Mouse (Mus musculus): ENCODE results near the gene Ccdc80. TPM values are rescaled to one million over a fixed set of nuclear protein-coding genes. Genes with fewer than 3 reads are reported as not detected.

Gene Ccdc80
- polyA plus RNA-seq (2015; fragmentation: Nextera tagmentation; extraction: Ambion mirVana), result 4.4 and 5.1 TPM in 2 replicates

GRCm38 (mm10) chr16:45093137-45093731, at the start of gene Ccdc80:
Ccdc80 (plus strand) TSS chr16:45093402.
- ATAC-seq, result no peak
- Histone ChIP-seq H3K27me3 (no peaks in the 10 kb centered on the region), H3K4me1 (replicated peaks) (peaks cover 6% of the 10 kb centered on the region; the same call in 1 of the 2 replicates), H3K27ac (no peak within 1 kb of the TSS), H3K4me2 (replicated peaks) (peak within 1 kb of the TSS; percentile 49), H3K36me3 (no peaks in the 10 kb centered on the region), H3K4me3 (replicated peaks) (peak within 1 kb of the TSS; percentile 28), H3K9me3 (no peaks in the 10 kb centered on the region), H3K9ac (replicated peaks) (peak within 1 kb of the TSS; percentile 42; the same call in 1 of the 2 replicates)
- WGBS, result 40% methylated on average over 6 of the region's 6 CpGs

- no peaks in the 10 kb centered on the region for H3K4me1 ChIP-seq (replicated peaks)
- no peaks in the 10 kb centered on the region for H3K9me3 ChIP-seq
- no peak overlapping the region for H3K9ac ChIP-seq (replicated peaks)
- H3K36me3 ChIP-seq, result no peaks in the 10 kb centered on the region
- no peak overlapping the region for H3K27ac ChIP-seq
- no peak overlapping the region for H3K4me3 ChIP-seq (replicated peaks)
- H3K4me2 ChIP-seq (replicated peaks), result no peak overlapping the region
- H3K27me3 ChIP-seq, result no peaks in the 10 kb centered on the region
- 63% methylated on average over 3 of the region's 3 CpGs for WGBS
- no peak for ATAC-seq
These were observed 48.4 kb upstream of the Ccdc80 start for GRCm38 (mm10) chr16:45044844-45045243.

- Histone ChIP-seq H3K4me1 (replicated peaks) (no peaks in the 10 kb centered on the region), H3K36me3 (no peaks in the 10 kb centered on the region), H3K27me3 (no peaks in the 10 kb centered on the region), H3K9me3 (no peaks in the 10 kb centered on the region), H3K4me2 (replicated peaks) (no peak overlapping the region), H3K9ac (replicated peaks) (no peak overlapping the region), H3K27ac (no peak overlapping the region), H3K4me3 (replicated peaks) (no peak overlapping the region)
- 97% methylated on average over 7 of the region's 7 CpGs for WGBS
- no peak for ATAC-seq
These were observed 36.0 kb upstream of the Ccdc80 start for GRCm38 (mm10) chr16:45057222-45057621.

GRCm38 (mm10) chr16:45057922-45058321, 35.3 kb upstream of the Ccdc80 start:
- Histone ChIP-seq H3K27ac (no peak overlapping the region), H3K4me1 (replicated peaks) (no peaks in the 10 kb centered on the region), H3K9ac (replicated peaks) (no peak overlapping the region), H3K9me3 (no peaks in the 10 kb centered on the region), H3K4me2 (replicated peaks) (no peak overlapping the region), H3K4me3 (replicated peaks) (no peak overlapping the region), H3K36me3 (no peaks in the 10 kb centered on the region), H3K27me3 (no peaks in the 10 kb centered on the region)
- 81% methylated on average over 4 of the region's 4 CpGs for WGBS
- no peak for ATAC-seq

GRCm38 (mm10) chr16:45061140-45061539, 32.1 kb upstream of the Ccdc80 start:
- Histone ChIP-seq H3K4me3 (replicated peaks) (no peak overlapping the region), H3K4me1 (replicated peaks) (no peaks in the 10 kb centered on the region), H3K36me3 (no peaks in the 10 kb centered on the region), H3K4me2 (replicated peaks) (no peak overlapping the region), H3K27me3 (no peaks in the 10 kb centered on the region), H3K9me3 (no peaks in the 10 kb centered on the region), H3K9ac (replicated peaks) (no peak overlapping the region), H3K27ac (no peak overlapping the region)
- WGBS, result 79% methylated on average over 3 of the region's 3 CpGs
- no peak for ATAC-seq

GRCm38 (mm10) chr16:45070383-45071083, 22.7 kb upstream of the Ccdc80 start:
- Histone ChIP-seq H3K9me3 (no peaks in the 10 kb centered on the region), H3K27ac (no peak overlapping the region), H3K9ac (replicated peaks) (no peak overlapping the region), H3K4me3 (replicated peaks) (no peak overlapping the region), H3K4me2 (replicated peaks) (no peak overlapping the region), H3K36me3 (no peaks in the 10 kb centered on the region), H3K4me1 (replicated peaks) (no peaks in the 10 kb centered on the region), H3K27me3 (no peaks in the 10 kb centered on the region)
- ATAC-seq, result no peak
- 92% methylated on average over 8 of the region's 8 CpGs for WGBS

- H3K27ac ChIP-seq, result no peak overlapping the region
- ATAC-seq, result no peak
- no peaks in the 10 kb centered on the region for H3K4me1 ChIP-seq (replicated peaks)
These were observed 21.8 kb upstream of the Ccdc80 start for GRCm38 (mm10) chr16:45071424-45071823.

GRCm38 (mm10) chr16:45077517-45078080, 15.6 kb upstream of the Ccdc80 start:
- Histone ChIP-seq H3K27ac (no peak overlapping the region), H3K9ac (replicated peaks) (no peak overlapping the region), H3K9me3 (no peaks in the 10 kb centered on the region), H3K36me3 (no peaks in the 10 kb centered on the region), H3K4me1 (replicated peaks) (no peaks in the 10 kb centered on the region), H3K4me3 (replicated peaks) (no peak overlapping the region), H3K27me3 (no peaks in the 10 kb centered on the region), H3K4me2 (replicated peaks) (no peak overlapping the region)
- no peak for ATAC-seq
- 90% methylated on average over 6 of the region's 6 CpGs for WGBS

More at GRCm38 (mm10) chr16:45071424-45071823, 21.8 kb upstream of the Ccdc80 start:
- 79% methylated on average over 2 of the region's 2 CpGs for WGBS
- H3K27me3 ChIP-seq, result no peaks in the 10 kb centered on the region
- no peak overlapping the region for H3K4me2 ChIP-seq (replicated peaks)
- no peaks in the 10 kb centered on the region for H3K36me3 ChIP-seq
- no peak overlapping the region for H3K4me3 ChIP-seq (replicated peaks)
- H3K9ac ChIP-seq (replicated peaks), result no peak overlapping the region
- no peaks in the 10 kb centered on the region for H3K9me3 ChIP-seq

- Histone ChIP-seq H3K4me1 (replicated peaks) (no peaks in the 10 kb centered on the region), H3K4me3 (replicated peaks) (no peak overlapping the region), H3K9ac (replicated peaks) (no peak overlapping the region), H3K27ac (no peak overlapping the region), H3K9me3 (no peaks in the 10 kb centered on the region), H3K4me2 (replicated peaks) (no peak overlapping the region), H3K27me3 (no peaks in the 10 kb centered on the region), H3K36me3 (no peaks in the 10 kb centered on the region)
- 71% methylated on average over 2 of the region's 2 CpGs for WGBS
- ATAC-seq, result no peak
These were observed 13.9 kb upstream of the Ccdc80 start for GRCm38 (mm10) chr16:45079322-45079721.

- no peak overlapping the region for H3K9ac ChIP-seq (replicated peaks)
- H3K27ac ChIP-seq, result no peak overlapping the region
- 86% methylated on average over 1 of the region's 1 CpGs for WGBS
- no peak overlapping the region for H3K4me2 ChIP-seq (replicated peaks)
- H3K4me3 ChIP-seq (replicated peaks), result no peak overlapping the region
- no peaks in the 10 kb centered on the region for H3K27me3 ChIP-seq
- H3K36me3 ChIP-seq, result no peaks in the 10 kb centered on the region
- H3K4me1 ChIP-seq (replicated peaks), result no peaks in the 10 kb centered on the region
- no peaks in the 10 kb centered on the region for H3K9me3 ChIP-seq
- no peak for ATAC-seq
These were observed 4.4 kb upstream of the Ccdc80 start for GRCm38 (mm10) chr16:45088842-45089241.

GRCm38 (mm10) chr16:45090005-45090404, 3.2 kb upstream of the Ccdc80 start:
- no peaks in the 10 kb centered on the region for H3K36me3 ChIP-seq
- peaks cover 6% of the 10 kb centered on the region; the same call in 1 of the 2 replicates for H3K4me1 ChIP-seq (replicated peaks)
- 10% methylated on average over 10 of the region's 10 CpGs for WGBS
- no peak overlapping the region for H3K4me3 ChIP-seq (replicated peaks)
- no peak overlapping the region for H3K4me2 ChIP-seq (replicated peaks)
- no peak overlapping the region for H3K27ac ChIP-seq
- H3K27me3 ChIP-seq, result no peaks in the 10 kb centered on the region
- H3K9me3 ChIP-seq, result no peaks in the 10 kb centered on the region
- ATAC-seq, result peak; percentile 91
- H3K9ac ChIP-seq (replicated peaks), result no peak overlapping the region

GRCm38 (mm10) chr16:45094136-45094756, 1.0 kb downstream of the Ccdc80 start:
- 9% methylated on average over 9 of the region's 9 CpGs for WGBS
- no peak overlapping the region for H3K27ac ChIP-seq
- H3K9me3 ChIP-seq, result no peaks in the 10 kb centered on the region
- ATAC-seq, result peak; percentile 65; the same call in 1 of the 2 replicates
- peak overlapping the region; percentile 49 for H3K4me2 ChIP-seq (replicated peaks)
- peak overlapping the region; percentile 28 for H3K4me3 ChIP-seq (replicated peaks)
- no peaks in the 10 kb centered on the region for H3K36me3 ChIP-seq
- no peaks in the 10 kb centered on the region for H3K27me3 ChIP-seq
- peak overlapping the region; percentile 42; the same call in 1 of the 2 replicates for H3K9ac ChIP-seq (replicated peaks)
- peaks cover 6% of the 10 kb centered on the region; the same call in 1 of the 2 replicates for H3K4me1 ChIP-seq (replicated peaks)
